8 mouse cellular contexts compared by ENCODE assay signal in genomic region chr5:124354574-124355424, GRCm38 (mm10). TPM values are rescaled to one million over a fixed set of nuclear protein-coding genes. Genes with fewer than 3 reads are reported as not detected.
DNase-seq lines count a peak whose midpoint lies in the region; ATAC-seq lines count a peak whose summit lies in the region.

No protein-coding gene starts in this region.

- peak; percentile 67 for DNase-seq in CD4-positive helper T cell, adult 2 months (ENCODE audit: low read depth, low spot score)
- DNase-seq in Muller cell, postnatal 12 days (ENCODE audit: inconsistent ontology term), result peak; percentile 63
- peak; percentile 77 for DNase-seq in embryo, embryonic 10.5 days (ENCODE audit: low spot score)
- peak; percentile 38 for DNase-seq in kidney, adult 9 months
- DNase-seq in lung, postnatal 14 days, result peak; percentile 43
- peak; percentile 65 for DNase-seq in retina, postnatal 1 day

- peak; percentile 28 for ATAC-seq in heart, embryonic 11.5 days (replicated peaks; ENCODE audit: insufficient number of reproducible peaks, low FRiP score, low TSS enrichment)
- ATAC-seq in monocyte, adult 5-6 weeks (replicated peaks; ENCODE audit: insufficient number of reproducible peaks, low FRiP score, low TSS enrichment, poor library complexity, severe bottlenecking), result no peak

- peaks cover 20% of the 10 kb centered on the region for H3K4me1 ChIP-seq in heart, embryonic 11.5 days (ENCODE audit: control insufficient read depth, insufficient read depth, low read length)

- H3K9me3 ChIP-seq in heart, embryonic 11.5 days (replicated peaks; ENCODE audit: control insufficient read depth, low read length), result no peaks in the 10 kb centered on the region

- H3K4me3 ChIP-seq in heart, embryonic 11.5 days (ENCODE audit: low read depth, low read length), result peak overlapping the region; percentile 97

- peak overlapping the region; percentile 98 for H3K27ac ChIP-seq in heart, embryonic 11.5 days (ENCODE audit: low read depth, low read length)

- H3K4me2 ChIP-seq in heart, embryonic 11.5 days, result peak overlapping the region; percentile 67

- no peaks in the 10 kb centered on the region for H3K27me3 ChIP-seq in heart, embryonic 11.5 days (ENCODE audit: control insufficient read depth, insufficient read depth, low read length)

- H3K36me3 ChIP-seq in heart, embryonic 11.5 days (ENCODE audit: control insufficient read depth, insufficient read depth, low read length), result peaks cover under 1% of the 10 kb centered on the region; the same call in 1 of the 2 replicates

- H3K9ac ChIP-seq in heart, embryonic 11.5 days (ENCODE audit: low read depth, low read length), result peak overlapping the region; percentile 100

- WGBS in heart, embryonic 11.5 days (ENCODE audit: insufficient replicate concordance), result under 1% methylated on average over 40 of the region's 60 CpGs

RNA-seq across cellular contexts. Expression of gene Cdk2ap1, which starts 8.1 kb away (rescaled TPM):
- 94.3 and 96.8 TPM in 2 replicates for polyA plus RNA-seq in heart, embryonic 11.5 days (2014; fragmentation: Nextera tagmentation; extraction: Ambion mirVana)
- 91.4 to 168 TPM (median 101 TPM) in 3 replicates for total RNA-seq in monocyte, adult 5-6 weeks (2017)

RNA-seq across cellular contexts. Expression of gene 2810006K23Rik, which starts 26.9 kb away (rescaled TPM):
- 14.8 and 19.1 TPM in 2 replicates for polyA plus RNA-seq in heart, embryonic 11.5 days (2014; fragmentation: Nextera tagmentation; extraction: Ambion mirVana)
- total RNA-seq in monocyte, adult 5-6 weeks (2017), result 4.0 to 18.6 TPM (median 6.7 TPM) in 3 replicates

RNA-seq across cellular contexts. Expression of gene Mphosph9, which starts 27.0 kb away (rescaled TPM):
- 11.5 and 15.5 TPM in 2 replicates for polyA plus RNA-seq in heart, embryonic 11.5 days (2014; fragmentation: Nextera tagmentation; extraction: Ambion mirVana)
- total RNA-seq in monocyte, adult 5-6 weeks (2017), result 8.3 to 21.1 TPM (median 12.8 TPM) in 3 replicates
